Mouse (Mus musculus) ovary, adult 18-20 months (tissue): Measurements from ENCODE around the gene Ccm2l.

Experiments used
- DNase-seq: peaks from one replicate; pipeline ENCODE4 v3.0.0; 2022; ENCODE audit warnings: low spot score, mixed read lengths

Gene Ccm2l

DNA sequence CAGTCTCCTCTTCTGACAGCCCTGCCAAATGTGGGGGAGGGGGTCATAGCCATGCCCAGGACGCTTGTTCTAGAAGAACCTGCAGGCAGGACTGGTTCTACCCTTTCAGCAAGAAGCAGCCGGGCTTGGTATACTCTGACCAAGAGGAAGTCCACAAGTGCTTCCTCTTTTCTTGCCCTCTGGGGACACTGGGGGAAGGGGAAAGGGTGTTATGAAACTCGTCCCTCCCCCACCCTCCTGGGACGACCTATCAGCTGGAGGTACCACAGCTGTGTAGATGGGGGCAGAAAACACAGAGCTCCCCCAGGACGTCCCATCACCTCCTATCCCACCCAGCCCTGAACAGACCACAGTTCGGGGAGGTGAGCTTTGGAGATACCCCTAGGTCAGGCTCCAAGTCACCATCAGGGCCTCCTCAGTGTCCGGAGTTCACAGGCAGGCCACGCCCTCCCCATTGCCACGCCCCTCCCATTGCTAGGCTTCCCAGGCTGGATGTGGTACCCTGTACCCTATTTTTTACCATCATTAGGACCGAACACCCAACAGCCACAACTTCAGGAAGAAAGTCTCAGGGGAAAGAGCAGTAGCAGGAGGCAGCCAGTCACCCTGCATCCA lies 24.9 kb downstream of the Ccm2l start:
- DNase-seq, result no peak

DNA sequence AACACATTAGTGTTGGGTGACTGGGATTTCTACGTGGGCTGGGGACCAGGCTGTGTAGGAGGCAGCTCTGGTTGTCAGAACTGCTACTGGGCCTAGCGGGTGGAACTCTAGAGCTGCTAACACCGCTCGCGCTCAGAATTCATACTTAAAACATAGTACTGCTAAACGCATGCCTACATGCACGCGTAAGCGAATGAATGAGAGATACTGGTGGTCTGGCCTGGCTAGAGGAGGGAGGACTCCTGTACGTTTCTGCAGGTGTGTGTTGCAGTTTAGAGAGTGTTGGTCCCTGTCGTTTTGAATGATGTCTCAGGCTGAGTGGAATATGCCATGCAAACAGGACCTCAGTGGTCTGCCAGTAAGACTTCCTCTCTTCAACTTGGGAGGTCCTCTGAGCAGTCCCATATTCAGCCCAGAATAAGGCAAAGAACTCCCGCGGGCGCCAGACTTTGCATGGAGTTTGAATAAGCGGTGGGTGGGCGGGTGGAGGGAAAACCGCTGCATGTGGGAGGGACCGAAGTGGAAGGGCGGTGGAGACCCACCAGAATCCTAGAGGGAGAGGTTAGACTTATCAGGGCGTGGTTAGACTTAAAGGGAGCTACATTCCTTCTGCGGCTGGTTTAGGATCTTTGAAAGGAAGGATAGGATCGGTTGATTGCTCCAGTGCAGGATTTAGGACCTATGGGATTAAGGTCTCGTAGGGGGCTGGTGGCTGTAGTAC lies 41.5 kb downstream of the Ccm2l start:
- DNase-seq, result no peak

DNA sequence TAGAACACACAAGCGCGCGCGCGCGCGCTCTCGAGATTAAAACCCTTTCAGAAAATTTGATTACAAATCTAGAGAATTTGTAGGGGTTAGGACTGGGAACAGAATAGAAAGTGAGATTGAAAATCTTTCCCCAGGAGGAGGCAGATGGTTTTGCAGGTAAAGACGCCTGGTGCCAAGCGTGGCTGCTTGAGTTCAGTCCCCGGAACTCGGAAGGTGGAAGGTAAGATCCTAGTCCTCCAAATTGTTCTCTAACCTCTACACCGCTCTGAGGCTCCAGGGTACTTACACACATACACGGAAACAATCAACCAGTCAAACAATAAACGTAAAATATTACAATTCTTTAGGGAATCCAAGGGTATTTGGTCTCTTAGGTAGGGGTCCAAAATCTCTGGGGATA lies 42.0 kb downstream of the Ccm2l start:
- DNase-seq, result no peak

DNA sequence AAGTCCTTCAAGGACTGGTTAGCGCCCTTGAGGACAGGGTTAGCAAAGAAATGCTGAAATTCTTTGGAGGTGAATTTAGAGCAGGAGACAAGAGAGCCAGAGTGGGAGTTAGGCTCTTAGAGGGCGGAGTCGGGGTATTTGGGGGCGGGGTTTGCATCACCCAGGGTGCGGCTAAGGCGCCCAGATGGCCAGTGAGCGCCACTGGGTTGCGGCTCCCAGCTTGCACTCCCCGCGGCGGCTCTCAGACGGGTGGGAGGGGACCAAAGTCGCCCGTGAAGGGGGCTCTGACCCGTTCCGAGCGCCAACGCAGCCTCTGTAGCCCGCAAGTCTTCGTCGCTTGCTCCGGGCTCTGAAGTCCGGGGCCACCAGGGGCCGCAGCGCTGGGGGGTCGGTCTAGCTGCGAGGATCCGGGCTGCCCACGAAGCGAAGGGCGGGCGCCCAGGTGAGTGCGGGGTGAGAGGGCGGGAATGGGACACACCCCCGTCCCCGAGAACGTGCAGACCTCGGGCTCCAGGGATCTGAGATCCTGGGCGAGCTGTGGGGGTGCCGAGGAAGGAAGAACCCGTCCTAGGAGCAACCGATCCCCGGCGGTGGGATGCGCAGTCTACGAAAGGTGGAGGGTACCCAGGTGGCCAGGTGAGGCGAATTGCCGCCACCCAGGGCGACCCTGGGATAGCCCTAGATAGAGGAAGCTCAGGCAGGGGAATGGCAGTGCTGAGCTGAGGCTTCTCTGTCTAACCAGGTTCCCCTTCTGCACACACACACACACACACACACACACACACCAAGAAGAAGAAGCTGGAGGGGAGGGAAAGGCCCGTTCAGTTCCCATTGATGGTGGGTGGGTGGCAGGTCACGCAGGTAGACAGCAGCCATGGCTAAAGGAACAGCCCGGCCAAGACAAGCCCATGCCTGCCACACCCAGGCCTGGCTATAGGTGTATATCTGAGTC lies 42.8 kb downstream of the Ccm2l start, which contains the start of gene Hck:
Gene Hck (plus strand): TSS at position 156 of the 952 bp plus-strand sequence.
- peak; percentile 29 for DNase-seq

DNA sequence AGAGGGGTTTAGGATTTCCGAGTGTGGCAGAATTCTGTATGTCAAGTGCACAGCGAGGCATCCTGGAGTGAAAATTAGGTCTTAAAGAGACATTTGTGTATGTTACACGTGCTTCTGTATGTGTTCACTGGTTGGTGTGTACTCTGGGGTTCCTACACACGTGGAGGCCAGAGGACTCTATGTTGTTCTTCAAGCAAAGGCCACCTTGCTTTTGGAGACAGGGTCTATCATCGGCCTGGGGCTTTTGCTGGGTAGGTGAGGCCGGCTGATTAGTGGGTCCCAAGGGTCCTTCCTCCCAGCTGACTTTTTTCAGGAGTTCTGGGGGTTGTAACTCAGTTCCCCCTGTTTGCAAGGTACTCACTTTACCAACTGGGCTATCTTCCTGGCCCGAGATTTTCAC lies 43.8 kb downstream of the Ccm2l start:
- DNase-seq, result no peak

DNA sequence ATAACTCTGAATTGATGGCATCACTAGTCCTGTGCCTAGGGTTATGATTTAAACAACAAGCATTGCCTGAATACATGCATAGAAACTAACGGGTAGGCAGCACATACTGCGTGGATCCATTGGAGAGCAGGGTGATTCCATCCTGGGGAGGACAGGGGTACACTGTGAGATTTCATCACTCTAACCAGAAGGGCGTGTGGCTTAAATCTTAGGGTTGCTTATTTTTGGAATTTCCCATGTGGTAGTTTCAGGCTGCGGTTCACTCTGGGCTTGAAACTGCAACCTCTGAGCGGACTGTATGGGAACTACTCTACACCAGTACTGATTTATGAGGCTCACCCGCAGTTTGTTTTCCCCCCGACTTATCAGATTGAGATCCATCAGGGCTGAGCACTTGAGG lies 45.5 kb downstream of the Ccm2l start:
- DNase-seq, result no peak

DNA sequence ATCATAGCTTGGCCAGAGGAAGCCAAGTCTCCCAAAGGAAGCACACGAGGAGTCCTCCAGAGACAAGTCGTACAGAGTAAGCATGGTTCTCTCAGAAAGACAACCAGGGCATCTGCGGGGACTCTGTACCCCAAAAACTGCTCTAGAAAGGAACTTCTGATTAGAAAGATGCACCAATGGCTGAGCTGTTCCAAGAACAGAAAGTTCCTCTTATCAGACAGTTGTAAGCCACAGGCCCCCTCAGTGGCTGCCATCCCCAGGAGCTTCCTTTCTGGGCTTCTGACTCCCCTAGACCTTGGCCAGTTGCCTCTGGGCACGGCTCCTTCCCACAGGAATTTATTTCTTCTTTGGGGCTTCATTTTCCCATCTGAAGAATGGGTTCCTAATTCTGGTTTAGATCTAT lies 49.9 kb downstream of the Ccm2l start:
- DNase-seq, result no peak

DNA sequence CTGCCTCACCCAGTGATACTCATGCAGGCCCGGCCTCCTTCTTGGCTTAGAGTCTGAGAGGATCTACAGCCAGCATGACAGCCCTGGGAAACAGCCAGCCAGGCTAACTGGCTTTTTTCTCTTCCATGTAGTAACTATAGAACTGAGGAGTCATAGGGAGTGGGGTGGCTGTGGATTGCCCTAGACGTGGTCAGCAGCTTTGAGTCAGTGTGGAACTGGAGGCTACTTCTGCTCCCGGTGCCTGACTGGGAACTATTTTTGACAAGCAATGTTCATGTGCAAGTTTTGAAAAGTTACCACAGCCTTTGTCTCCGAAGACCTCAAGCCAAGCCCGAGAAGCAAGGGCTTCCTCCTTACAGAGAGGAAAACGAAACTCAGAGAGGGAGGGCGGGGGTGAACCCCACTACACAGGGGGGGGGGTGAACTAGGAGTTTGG lies 51.3 kb downstream of the Ccm2l start:
- no peak for DNase-seq

DNA sequence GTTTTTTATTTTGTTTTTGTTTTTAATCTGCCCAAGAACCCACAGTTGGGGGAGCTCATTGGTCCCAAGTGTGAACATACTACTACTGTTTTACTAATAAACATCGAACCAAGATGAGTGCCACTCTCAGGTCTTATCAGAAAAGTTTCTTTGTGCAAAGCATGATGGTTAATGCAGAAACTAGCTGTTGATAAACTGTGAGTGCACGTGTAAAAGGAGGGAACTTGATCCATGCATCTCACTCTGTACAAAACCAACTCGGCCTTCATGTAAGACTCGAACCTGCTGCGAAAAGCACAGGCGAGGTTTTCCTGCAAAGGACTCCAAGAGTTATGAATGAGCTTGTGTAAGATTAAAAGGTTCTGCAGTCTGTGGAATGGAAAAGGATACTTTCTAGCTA lies 53.7 kb downstream of the Ccm2l start:
- no peak for DNase-seq

DNA sequence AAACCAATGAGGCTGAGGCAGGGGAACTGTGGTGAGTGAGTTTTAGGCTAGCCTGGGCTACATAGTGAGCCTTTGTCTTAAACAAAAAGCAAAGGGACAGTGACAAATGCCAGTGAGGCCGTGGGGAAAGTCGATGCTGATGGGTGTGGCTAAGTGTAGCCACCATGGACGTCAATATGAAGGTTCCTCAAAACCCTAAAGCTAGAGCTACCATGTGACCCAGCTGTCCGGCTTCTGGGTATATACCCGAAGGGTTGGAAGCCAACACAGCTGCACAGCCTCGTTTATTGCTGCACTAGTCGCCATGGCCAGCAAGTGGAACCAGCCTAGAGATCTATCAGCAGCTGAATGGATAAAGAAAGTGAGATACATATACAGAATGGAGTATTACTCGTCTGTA lies 54.4 kb downstream of the Ccm2l start:
- DNase-seq, result no peak

DNA sequence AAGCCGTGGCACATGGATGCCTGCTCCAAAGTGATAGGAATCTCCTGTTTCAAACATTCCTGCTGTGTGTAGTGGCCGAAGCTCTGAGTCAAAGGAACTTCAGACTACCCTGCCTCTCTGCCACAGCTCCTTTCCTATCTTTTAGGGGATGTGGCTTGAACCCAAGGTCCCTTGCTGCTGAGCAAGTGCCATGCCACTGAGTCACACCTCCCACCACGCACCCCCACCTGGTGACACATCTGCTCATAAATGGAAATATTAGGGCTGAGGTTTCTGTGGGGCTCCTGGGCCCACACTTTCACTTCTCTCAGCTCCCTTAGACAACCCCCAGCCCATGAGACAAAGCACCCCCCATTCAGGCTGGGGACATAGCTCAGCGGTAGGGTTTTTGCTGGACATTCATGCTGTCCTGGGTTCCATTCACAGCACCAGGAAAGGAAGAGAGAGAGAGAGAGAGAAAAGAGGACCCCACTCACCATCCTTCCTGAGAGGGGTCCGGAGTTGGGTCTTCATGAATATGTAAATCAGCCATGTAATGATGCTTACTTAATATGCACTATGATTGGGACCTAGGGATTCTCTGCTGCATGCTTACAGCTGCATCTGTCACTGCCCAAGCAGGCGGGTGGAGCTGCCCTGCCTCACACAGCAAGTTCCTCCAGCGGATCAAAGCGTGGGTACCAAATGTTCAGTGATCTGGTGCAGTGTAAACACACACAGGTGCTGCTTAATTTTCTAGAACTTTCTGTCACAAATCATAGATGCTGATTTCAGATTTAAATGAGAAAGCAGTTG lies 56.3 kb downstream of the Ccm2l start:
- no peak for DNase-seq

DNA sequence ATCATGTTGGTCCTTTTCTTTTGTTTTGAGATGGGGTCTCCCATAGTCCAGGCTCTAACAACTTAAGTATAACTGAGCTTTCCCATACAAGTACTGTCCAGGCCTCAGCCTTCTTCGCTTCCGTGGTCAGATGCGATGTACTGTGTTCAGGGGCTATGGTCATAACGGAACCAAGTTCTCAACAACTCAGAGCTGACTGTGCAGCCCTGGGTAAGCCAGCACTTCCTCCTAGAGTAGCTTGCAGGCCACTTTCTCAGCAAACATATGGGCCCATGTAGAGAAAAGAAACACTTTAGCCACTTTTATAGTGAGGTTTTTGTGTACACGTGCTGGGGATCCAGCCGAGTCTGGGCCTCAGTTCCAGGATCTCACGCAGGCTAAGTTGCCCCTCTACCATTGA lies 56.9 kb downstream of the Ccm2l start:
- DNase-seq, result no peak

DNA sequence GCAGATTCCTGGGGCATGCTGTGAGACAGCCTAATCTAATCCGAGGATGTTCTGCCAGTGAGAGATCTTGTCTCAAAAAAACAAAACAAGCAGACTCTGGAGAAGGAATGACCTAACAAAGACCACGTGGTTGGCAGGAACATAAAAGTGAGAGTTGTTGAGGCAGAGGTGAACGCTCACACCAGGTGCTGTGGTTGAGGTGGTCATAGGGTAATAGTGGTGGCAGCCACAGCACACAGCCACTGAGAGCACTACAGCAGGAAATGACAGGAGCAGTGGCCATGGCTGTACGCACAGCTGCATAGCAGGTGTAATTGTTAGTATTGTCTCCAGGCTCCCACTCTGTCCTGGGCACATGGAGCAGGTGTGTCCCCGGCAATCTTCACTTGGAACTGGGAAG lies 60.1 kb downstream of the Ccm2l start:
- no peak for DNase-seq

DNA sequence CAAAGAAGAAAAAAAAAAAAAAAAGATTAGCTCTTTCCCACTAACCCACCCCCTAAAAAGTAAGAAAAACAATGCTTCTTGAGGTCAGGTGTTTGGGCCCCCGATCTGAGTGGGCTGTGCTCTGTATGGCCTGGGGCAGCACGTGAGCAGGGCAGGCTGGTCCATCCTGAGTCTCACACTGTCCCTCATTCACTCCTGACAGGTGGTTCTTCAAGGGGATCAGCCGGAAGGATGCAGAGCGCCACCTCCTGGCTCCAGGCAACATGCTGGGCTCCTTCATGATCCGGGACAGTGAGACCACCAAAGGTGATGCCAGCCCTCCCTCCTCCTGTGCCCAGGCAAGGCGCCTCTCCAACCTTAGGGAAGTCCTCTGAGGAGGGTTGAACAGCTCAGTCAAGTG lies 65.3 kb downstream of the Ccm2l start:
- no peak for DNase-seq
